Mouse (Mus musculus): ENCODE measurements at regions not wholly inside any gene's neighbourhood (a gene's known extent, or its start where the extent isn't known, plus 50 kb on each side); places are given as distances from the start of the nearest gene placed in this dataset.

- TF ChIP-seq POLR2A (IDR thresholded peaks at IDR 0.05; ENCODE audit: insufficient read depth, low read depth, low read length) (no peak), CTCF (IDR thresholded peaks at IDR 0.05; ENCODE audit: insufficient read depth, low read depth, low read length) (no peak)
Observed at GRCm38 (mm10) chr2:169495368-169495767, 92.2 kb downstream of the Gm11011 start.

Data from olfactory bulb, adult 2 months (tissue).